Mouse (Mus musculus): ENCODE measurements at regions not wholly inside any gene's neighbourhood (a gene's known extent, or its start where the extent isn't known, plus 50 kb on each side); places are given as distances from the start of the nearest gene placed in this dataset.

GRCm38 (mm10) chr12:77135067-77135466 is 102.9 kb upstream of the Fut8 start:
- DNase-seq, result no peak

- DNase-seq, result no peak
Measured at GRCm38 (mm10) chr12:77134306-77135010, 103.5 kb upstream of the Fut8 start.

GRCm38 (mm10) chr12:77133465-77134305 is 104.2 kb upstream of the Fut8 start:
- no peak for DNase-seq

GRCm38 (mm10) chr12:77131328-77131727 is 106.6 kb upstream of the Fut8 start:
- DNase-seq, result no peak

GRCm38 (mm10) chr12:77130526-77130925 is 107.4 kb upstream of the Fut8 start:
- no peak for DNase-seq

- no peak for DNase-seq
Measured at GRCm38 (mm10) chr12:77124267-77124666, 113.7 kb upstream of the Fut8 start.

GRCm38 (mm10) chr12:77113516-77113915 is 124.4 kb upstream of the Fut8 start:
- DNase-seq, result no peak

- no peak for DNase-seq
Measured at GRCm38 (mm10) chr12:77112133-77112532, 125.8 kb upstream of the Fut8 start.

GRCm38 (mm10) chr12:77107251-77107650 is 130.7 kb upstream of the Fut8 start:
- DNase-seq, result no peak

- no peak for DNase-seq
Measured at GRCm38 (mm10) chr12:77105887-77106600, 131.9 kb upstream of the Fut8 start.

- no peak for DNase-seq
Measured at GRCm38 (mm10) chr12:77100482-77100881, 137.4 kb upstream of the Fut8 start.

- no peak for DNase-seq
Measured at GRCm38 (mm10) chr12:77099521-77099920, 137.5 kb upstream of the Max start.

- DNase-seq, result no peak
Measured at GRCm38 (mm10) chr12:77098821-77099220, 136.8 kb upstream of the Max start.

GRCm38 (mm10) chr12:77097831-77098230 is 135.8 kb upstream of the Max start:
- DNase-seq, result no peak

- no peak for DNase-seq
Measured at GRCm38 (mm10) chr12:77096461-77096860, 134.5 kb upstream of the Max start.

- DNase-seq, result no peak
Measured at GRCm38 (mm10) chr12:77094999-77095915, 133.3 kb upstream of the Max start.

- no peak for DNase-seq
Measured at GRCm38 (mm10) chr12:77094168-77094567, 132.2 kb upstream of the Max start.

GRCm38 (mm10) chr12:77092741-77093140 is 130.7 kb upstream of the Max start:
- DNase-seq, result no peak

GRCm38 (mm10) chr12:77092143-77092542 is 130.1 kb upstream of the Max start:
- no peak for DNase-seq

- no peak for DNase-seq
Measured at GRCm38 (mm10) chr12:77091700-77092099, 129.7 kb upstream of the Max start.

- no peak for DNase-seq
Measured at GRCm38 (mm10) chr12:77090525-77090924, 128.5 kb upstream of the Max start.

All from gastrocnemius, postnatal 25 days (tissue).